Mouse (Mus musculus) heart, postnatal 25 days (tissue): ENCODE data around the gene Itgal. TPM values are rescaled to one million over a fixed set of nuclear protein-coding genes. Genes with fewer than 3 reads are reported as not detected.
"Not testable (repeated sequence)": the region's sequence is repeated elsewhere in the genome, so short reads cannot be mapped to it uniquely, and the experiment has no call there.

ENCODE experiments used
- DNase-seq: peaks from one replicate; pipeline ENCODE4 v3.0.0; 2022; ENCODE audit warnings: low spot score
- intact Hi-C: fragments of 180-260 bp; cut with DNase I; formaldehyde crosslinking; loops from one replicate; pipeline ENCODE4 v1.15.1; 2025
- total RNA-seq, 2 experiments: library from RNA; stranded (reverse); gene quantifications; 2 replicates each; pipeline ENCODE4 v1.2.3; 2021

Itgal gene
- total RNA-seq = 1 to 10 TPM; 1.2 to 2.0 TPM

DNA sequence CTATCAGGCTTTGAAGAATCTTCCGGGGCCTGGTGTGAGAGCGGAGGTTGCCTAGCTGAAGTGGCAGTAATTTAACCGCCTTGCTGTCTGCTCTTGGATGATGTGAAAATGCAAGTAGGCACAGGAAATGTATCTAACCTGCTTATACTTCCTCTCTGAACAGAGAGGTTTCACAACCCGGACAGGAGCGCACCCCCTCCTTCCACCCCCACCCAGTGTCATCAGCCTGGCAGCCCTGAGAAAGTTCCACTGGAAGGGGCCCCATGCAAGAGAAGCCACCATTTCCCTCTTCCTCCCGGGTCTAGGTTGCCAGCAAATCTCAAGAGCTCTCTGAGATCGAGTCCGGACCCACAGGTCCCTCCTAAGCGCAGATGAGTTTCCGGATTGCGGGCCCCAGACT, at the start of gene Itgal:
Gene Itgal (plus strand): TSS at position 163 of the 400 bp plus-strand sequence.
- DNase-seq = no peak
- intact Hi-C loops = no loop called here

DNA sequence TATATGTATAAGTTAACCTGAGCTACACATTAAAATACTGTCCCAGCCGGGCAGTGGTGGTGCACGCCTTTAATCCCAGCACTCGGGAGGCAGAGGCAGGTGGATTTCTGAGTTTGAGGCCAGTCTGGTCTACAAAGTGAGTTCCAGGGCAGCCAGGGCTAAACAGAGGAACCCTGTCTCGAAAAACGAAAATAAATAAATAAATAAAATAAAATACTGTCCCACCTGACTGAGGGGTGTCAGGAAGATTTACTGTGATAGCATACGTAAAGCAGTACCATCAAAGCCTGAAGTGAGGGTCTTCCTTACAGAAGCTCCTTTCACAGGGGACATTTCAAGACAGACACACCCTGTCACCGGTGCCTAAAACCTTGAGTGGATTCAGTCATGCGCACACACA, 45.5 kb upstream of the Itgal start:
- intact Hi-C loops, DNase-seq: not testable (repeated sequence)

DNA sequence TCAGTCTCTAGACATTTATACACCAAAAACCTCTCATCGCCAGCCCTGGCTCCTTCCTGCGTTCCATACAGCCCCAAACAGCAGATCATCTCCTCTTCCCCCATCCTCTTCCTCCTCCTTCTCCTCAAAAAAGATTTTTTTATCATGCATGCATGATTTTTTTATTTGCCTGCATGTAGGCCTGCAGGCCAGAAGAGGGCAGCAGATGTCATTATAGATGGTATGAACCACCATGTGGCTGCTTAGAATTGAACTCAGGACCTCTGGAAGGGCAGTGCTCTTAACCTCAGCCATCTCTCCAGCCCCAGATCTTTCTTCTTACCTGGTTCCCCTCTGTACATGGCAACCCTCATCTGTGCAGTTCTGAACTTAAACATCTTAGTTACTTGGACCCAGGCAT, 43.6 kb upstream of the Itgal start:
- DNase-seq = no peak
- intact Hi-C loops = loop anchor here (2.0 kb wide), 1 partner anchor 20 kb away; the partner anchor contains the start of genes Sept1 and Zfp553

DNA sequence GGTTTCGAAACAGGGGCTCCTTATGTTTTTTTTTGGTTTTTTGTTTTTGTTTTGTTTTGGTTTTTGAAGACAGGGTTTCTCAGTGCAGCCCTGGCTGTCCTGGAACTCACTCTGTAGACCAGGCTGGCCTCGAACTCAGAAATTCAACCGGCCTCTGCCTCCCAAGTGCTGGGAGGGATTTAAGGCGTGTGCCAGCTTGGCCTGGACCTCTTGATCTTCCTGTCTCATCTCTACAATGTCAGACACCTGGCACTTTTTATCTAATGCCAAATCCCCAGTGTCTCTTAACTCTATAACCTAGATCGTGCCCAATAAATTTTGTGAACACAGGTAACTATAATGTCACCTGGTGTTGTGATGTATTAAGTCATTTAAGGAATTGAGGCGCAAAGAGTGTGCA, 42.7 kb upstream of the Itgal start:
- DNase-seq = no peak
- intact Hi-C loops = loop anchor here (2.0 kb wide), 1 partner anchor 21 kb away; the partner anchor contains the start of genes Sept1 and Zfp553

DNA sequence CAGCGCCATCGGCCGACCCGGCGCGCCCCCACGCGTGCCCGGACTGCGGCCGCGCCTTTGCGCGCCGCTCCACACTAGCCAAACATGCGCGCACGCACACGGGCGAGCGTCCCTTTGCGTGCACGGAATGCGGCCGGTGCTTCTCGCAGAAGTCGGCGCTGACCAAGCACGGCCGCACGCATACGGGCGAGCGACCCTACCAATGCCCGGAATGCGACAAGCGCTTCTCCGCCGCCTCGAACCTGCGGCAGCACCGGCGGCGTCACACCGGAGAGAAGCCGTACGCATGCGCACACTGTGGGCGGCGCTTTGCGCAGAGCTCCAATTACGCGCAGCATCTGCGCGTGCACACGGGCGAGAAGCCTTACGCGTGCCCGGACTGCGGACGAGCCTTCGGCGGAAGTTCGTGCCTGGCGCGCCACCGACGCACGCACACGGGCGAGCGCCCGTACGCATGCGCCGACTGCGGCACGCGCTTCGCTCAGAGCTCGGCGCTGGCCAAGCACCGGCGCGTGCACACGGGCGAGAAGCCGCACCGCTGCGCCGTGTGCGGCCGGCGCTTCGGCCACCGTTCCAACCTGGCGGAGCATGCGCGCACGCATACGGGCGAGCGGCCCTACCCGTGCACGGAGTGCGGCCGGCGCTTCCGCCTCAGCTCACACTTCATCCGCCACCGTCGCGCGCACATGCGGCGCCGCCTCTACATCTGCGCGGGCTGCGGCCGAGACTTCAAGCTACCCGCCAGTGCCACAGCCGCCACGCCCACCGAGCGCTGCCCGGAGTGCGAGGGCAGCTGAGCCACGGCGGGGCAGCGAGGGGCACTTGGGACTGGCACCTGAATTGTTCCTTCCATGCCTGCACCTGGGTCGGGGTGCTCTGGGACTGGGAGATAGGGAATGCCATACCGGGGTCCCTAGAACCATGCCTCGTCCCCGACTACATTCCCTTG, 42.0 kb upstream of the Itgal start:
- intact Hi-C loops = loop anchor here (2.0 kb wide), 1 partner anchor 21 kb away; the partner anchor contains the start of genes Sept1 and Zfp553
- DNase-seq = peak; percentile 89

DNA sequence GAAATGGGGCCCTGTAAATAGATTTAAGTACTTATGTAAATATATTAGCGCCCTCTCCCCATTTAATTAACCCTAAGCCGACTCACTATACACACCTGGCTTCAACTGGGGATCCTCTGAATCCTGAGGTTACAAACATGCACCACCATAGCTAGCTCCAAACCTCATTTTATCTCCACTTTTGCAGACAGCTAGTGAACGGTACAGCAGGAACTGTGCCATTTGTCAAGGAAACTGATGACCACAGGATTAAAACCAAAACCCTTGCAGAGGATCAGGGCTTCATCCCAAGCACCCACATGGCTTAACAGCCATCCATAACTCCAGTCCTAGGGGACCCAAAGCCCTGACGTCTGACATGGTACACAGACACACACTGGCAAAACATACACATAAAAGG, 41.1 kb upstream of the Itgal start:
- DNase-seq = no peak
- intact Hi-C loops = loop anchor here (5.0 kb wide), 1 partner anchor 217 kb away; no protein-coding TSS in a partner anchor

DNA sequence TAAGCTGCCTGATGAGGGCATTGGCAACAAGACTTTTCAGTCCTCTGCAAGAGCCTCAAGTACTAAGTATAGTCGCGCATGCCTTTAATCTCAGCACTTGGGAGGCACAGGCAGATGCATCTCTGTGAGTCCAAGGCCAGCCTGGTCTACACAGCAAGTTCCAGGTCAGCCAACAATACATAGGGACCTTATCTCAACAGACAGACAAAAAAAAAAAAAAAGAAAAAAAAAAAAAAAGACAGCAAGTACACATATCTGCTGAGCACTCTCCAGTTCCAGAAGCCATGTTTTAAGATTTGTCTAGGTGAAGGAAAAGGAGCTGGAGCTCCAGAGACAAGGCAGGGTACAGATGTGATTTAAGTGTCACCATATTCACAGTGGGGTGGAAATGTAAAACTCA, 40.1 kb upstream of the Itgal start:
- intact Hi-C loops = loop anchor here (5.0 kb wide), 1 partner anchor 216 kb away; no protein-coding TSS in a partner anchor
- DNase-seq = no peak

DNA sequence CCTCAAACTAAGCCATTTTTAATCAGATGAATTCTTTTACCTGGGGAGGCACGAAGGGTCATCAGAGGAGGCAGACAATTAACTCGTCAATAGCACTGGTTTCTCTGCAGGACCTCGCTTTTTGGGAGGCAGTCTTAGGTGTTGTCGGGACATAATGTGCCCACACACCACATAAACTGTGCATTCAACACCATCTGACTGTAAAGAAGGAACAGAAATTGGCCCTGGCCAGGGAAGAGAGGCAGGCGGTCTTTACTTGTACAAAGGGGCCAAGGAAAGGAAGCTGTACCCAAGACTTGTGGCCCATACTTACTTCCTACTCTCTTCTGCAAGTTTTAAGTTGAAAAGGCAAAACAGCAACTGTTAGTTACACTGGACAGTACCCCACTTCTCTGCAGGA, 39.5 kb upstream of the Itgal start:
- no peak for DNase-seq
- intact Hi-C loops = loop anchor here (5.0 kb wide), 1 partner anchor 216 kb away; no protein-coding TSS in a partner anchor

DNA sequence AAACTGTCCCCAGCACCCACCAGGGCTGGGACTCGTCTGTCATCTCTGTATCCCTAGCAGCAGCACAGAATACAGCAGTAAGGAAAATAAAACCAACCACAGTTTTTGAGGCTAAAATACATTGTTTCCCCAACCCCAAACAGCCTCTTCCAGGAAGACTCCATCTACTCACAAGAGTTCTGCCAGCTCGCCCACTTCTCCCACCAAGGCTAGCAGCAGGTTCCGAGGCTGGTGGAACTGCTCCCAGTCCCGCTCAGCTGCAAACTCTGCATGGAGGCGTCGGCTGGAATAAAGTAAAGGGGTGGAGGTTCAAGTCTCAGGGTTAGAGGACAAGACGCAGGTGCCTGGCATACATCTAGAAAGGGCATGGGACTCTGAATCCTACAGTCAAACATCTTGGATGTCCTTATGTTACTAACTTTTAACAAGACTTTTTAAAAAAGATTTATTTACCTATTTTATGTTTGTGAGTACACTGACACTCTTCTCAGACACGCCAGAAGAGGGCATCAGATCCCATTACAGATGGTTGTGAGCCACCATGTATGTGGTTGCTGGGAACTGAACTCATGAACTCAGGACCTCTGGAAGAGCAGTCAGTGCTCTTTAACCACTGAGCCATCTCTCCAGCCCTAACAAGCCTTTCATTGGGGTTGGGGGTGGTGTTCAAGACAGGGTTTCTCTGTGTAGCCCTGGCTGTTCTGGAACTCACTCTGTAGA, 36.7 kb upstream of the Itgal start:
- intact Hi-C loops = loop anchor here (5.0 kb wide), 1 partner anchor 213 kb away; no protein-coding TSS in a partner anchor
- no peak for DNase-seq

DNA sequence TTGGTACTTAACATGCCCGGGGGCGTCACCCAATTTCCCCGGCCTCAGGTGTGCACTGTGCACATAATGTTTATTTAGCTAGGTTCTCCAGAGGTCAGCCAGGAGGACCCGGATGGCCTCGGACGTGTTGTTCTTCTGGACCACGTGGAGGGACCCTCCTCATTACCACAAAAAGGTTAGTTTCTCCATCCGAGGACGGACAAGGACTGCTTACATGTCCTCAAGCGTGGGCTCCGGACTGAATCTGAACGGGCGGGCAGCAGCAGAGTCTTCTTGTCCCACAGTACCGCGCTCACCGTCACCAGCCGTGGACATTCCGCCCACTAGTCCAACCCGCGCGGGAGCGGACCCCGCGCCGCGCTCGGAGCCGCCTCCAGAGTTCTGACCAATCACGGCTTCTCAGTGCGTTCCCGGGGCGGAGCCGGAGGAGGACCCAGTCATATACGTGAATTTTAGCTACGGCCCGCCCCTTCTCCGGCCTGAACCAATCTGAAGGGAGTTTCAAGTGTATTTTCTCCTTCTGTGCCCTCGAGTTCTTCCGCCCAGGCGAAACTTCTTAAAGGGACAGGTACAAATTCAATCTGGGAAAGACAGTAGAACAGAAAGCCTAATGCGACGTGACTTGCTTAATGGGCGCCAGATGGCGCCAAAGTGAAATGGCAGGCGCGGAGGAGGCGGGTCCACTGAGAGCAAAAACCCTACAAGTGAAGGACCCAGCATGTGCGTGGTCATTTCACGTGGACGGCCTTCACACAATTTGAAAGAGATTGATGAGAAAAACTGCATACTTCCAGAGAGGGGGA, 35.5 kb upstream of the Itgal start, which contains the start of gene Dctpp1:
Gene Dctpp1 (minus strand): TSS at position 401 of the 803 bp plus-strand sequence.
- peak; percentile 98 for DNase-seq
- intact Hi-C loops = loop anchor here (5.0 kb wide), 2 partner anchors 82 to 252 kb away; partner anchors contain the start of gene Srcap

DNA sequence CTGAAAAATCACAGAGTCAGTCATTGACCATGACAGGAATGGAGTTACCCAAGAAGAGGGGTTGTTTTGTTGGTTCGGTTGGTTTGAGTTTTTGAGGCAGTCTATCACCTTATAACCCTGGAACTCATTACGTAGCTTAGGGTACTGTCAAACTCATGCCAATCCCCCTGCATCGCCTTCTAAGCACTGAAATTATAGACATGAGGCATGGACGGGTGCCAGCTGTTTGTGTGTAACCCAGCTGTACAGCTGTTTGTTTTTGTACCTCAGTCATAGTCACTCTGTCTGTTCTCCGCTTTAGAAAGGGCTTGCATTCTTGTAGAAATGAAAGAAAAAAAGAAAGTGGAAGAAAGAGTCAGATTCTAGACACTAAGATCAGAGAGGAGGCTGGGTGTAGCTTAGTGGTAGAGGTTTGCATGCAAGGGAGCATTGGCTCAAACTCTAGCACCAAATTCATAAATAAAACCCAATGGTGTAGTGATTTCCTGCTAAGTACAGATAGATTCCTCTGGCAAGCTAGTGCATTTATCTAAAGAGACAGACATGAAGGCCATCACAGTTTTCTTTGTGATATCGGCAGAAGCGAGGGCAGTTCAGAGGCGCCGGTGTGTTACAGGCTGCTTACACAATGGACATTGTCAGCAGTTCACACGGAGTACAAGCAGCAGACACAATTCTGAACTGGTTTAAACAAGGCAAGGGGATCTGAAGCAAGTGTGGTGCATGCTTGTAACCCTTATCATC, 33.7 kb upstream of the Itgal start:
- intact Hi-C loops = loop anchor here (5.0 kb wide), 2 partner anchors 80 to 250 kb away; partner anchors contain the start of gene Srcap
- DNase-seq = no peak

DNA sequence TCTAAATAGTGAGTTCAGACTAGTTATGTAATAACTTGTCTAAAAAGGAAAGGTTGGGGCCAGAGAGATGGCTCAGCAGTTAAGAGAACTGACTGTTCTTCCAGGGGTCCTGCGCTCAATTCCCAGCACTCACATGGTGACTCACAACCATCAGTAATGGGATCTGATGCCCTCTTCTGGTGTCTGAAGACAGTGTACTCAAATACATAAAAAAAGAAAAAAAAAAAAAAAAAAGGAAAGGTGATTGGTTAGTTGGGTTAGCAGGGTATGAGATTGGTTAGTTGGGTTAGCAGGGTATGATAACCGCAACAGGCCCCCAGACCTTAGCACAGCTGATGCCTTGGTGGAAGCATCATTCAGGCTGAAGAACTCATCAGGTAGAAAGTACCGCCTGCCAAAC, 32.5 kb upstream of the Itgal start:
- no peak for DNase-seq
- intact Hi-C loops = loop anchor here (5.0 kb wide), 2 partner anchors 79 to 249 kb away; partner anchors contain the start of gene Srcap

DNA sequence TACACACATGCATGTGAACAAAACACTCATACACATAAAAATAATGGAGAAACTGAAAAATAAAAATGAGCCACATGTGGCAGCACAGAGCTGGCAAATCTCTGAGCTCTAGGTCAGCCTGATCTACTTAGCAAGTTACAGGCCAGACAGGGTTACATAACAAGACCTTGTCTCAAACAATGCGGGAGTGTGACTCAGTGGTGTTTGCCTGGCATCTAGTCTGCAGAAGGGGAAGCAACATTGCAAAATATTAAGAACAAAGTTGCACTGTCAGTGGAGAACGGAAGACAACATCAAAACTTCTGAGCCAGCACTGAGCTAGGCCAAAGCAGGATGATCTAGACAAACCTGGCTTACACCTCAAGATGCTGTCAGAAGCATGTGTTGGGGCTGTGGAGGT, 25.8 kb upstream of the Itgal start:
- no peak for DNase-seq
- intact Hi-C loops = no loop called here

DNA sequence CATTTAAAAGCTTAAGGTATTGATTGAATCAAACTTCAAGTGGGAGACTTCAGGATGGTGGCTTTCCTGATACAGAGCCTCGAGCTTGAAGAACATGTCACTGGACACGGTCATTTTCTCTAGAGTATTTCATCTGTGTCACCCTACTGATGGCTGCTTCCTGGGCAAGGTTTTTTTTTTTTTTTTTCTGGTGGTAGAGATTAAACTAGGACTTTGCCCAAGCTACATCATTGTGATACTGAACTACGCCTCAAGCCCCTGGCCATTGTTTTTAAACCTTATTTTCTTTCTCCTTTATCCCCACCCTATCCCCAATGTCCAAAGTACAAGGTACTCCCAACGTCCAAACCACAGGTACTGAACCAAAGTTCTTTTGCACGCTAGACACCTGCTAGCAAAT, 25.4 kb upstream of the Itgal start:
- intact Hi-C loops = no loop called here
- no peak for DNase-seq

DNA sequence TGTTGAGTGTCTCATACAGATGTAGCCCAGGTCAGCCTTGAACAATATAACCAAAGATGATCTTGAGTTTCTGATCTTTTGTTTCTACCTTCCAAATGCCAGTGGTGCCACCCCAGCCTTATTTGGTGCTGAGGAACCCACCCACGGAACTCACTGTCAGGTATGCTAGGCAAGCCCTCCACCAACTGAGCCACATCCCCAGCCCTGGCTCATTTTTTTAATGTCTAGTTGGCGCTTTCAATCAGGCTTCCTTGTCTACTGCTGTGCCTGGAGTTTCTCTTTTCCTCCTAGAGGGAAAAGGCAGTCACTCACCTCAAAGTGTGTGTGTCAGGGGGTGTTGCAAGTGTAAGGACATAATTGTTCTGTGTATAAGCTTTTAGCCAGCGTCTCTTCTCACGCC, 25.0 kb upstream of the Itgal start:
- no peak for DNase-seq
- intact Hi-C loops = no loop called here

DNA sequence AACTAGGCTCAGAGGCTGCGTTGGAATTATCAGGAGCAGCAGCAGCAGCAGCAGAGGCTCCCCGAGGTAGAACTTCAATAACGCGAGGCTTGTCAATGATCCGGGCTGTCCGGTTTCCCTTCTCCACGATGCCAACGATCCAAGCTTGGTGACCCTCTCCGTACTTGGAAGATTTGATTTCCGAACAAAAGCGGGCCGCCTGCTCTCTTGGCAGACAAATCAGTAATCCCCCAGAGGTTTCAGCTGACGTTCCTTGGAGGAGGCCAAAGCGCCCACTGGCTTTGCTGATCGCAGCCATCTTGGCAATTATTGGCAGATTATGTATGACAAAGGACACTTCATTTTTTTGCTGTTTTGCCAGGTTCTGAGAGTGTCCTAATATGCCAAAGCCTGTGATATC, 23.5 kb upstream of the Itgal start:
- intact Hi-C loops = no loop called here
- no peak for DNase-seq

DNA sequence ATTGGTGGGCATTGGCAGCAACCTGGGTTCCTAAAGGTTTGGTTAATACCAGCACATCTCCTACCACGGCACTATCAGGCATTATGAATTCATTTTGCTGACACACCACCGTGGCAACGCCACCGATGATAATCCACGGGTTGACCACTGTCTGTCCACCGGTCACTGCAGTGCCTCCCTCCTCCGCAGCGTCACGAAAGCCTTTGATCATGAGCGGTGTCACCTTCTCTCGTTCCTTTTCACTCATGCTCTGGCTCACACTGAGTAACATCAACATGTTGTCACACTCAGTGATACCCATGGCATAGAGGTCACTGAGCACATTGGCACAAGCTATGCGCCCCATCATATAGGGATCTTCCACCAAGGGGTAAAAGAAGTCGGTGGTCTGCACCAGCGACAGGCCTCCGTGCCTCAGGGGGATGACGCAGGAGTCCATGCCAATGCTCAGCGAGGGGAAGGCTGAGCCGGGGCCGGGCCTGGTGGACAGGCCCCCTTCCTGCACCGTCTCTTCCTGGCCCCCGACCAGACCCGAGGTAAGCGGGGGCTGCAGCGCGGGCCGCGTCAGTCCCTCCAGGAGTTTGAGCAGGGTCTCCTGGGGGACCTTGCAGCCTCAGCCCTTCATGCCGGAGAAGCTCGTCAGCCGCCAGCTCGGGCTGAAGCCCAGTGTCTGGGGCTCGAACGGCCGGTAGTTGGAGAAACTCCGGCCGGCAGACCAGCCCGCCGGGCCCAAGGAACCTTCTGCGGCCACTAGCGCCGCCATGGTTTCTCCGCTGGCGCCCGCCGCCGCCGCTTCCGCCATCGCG, 22.7 kb upstream of the Itgal start:
- intact Hi-C loops = no loop called here
- DNase-seq = no peak
